Comparison of ENCODE assay signal across 10 mouse cellular contexts in the genomic region with DNA sequence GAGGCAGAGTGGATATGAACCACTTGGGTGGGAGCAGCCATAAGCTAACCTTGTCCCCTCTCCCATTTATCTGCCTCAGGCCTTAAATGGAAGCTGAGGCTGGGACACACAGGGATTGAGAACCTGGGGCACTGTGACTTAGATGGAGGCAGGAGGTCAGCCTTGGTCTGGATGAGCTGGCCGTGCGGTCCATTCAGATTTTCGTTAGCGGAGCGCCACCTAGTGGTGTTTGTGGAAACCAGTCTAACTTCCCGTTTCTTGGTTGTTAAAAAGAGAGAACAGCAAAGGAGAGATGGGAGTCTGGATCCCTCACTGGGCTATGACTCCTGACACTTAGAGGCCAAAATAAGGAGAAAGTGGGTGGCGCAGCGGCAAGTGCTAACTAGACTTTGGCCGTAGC. TPM values are rescaled to one million over a fixed set of nuclear protein-coding genes. Genes with fewer than 3 reads are reported as not detected.
A peak's percentile ranks its signal among the peaks of the same experiment; 100 is the strongest.
DNase-seq lines count a peak whose midpoint lies in the region; ATAC-seq and TF ChIP-seq lines count a peak whose summit lies in the region.
"Had no signal": no experiment of that assay in that cellular context is flagged by ENCODE, and none has a peak within 500 bp of the region (broad histone marks: within the 10 kb centered on the region; RNA-seq: fewer than 3 reads in every experiment).

No protein-coding gene starts in this region.

- H3K27me3 ChIP-seq in heart, embryonic 12.5 days (replicated peaks) = peaks cover 28% of the 10 kb centered on the region; the same call in 1 of the 2 replicates
- peaks cover 12% of the 10 kb centered on the region; the same call in 1 of the 2 replicates for H3K27me3 ChIP-seq in embryonic facial prominence, embryonic 14.5 days (replicated peaks; ENCODE audit: control insufficient read depth, insufficient read depth, low read length)
- H3K27me3 ChIP-seq in stomach, postnatal 0 days (ENCODE audit: control insufficient read depth, insufficient read depth, low read length) = no peaks in the 10 kb centered on the region
- H3K27me3 ChIP-seq: stomach, embryonic 15.5 days had no signal

- WGBS in heart, embryonic 12.5 days = 4% methylated on average over 9 of the region's 9 CpGs
- 8% methylated on average over 9 of the region's 9 CpGs for whole genome bisulfite sequencing in embryonic facial prominence, embryonic 14.5 days
- WGBS in stomach, postnatal 0 days = 5% methylated on average over 9 of the region's 9 CpGs

- ATAC-seq in heart, embryonic 12.5 days (ENCODE audit: insufficient number of reproducible peaks, low FRiP score) = no peak
- ATAC-seq in embryonic facial prominence, embryonic 14.5 days (ENCODE audit: low read depth) = no peak
- peak; percentile 76 for ATAC-seq in monocyte, adult 5-6 weeks (replicated peaks; ENCODE audit: insufficient number of reproducible peaks, low FRiP score, low TSS enrichment, poor library complexity, severe bottlenecking)
- ATAC-seq in stomach, postnatal 0 days (ENCODE audit: low FRiP score, low TSS enrichment) = 0 out of 2 replicates have a peak, but pooled peaks have one; percentile 42

- TF ChIP-seq CTCF in stomach, postnatal 0 days (IDR thresholded peaks at IDR 0.05; ENCODE audit: low read depth) = peak; percentile 92

- intact Hi-C loops in left cerebral cortex, postnatal 14 days (cut with DNase I) = loop anchor here (1.0 to 5.0 kb wide), 2 partner anchors 97 to 382 kb away; a partner anchor contains a TSS

- H3K9me3 ChIP-seq in heart, embryonic 12.5 days (replicated peaks) = no peaks in the 10 kb centered on the region
- no peaks in the 10 kb centered on the region for H3K9me3 ChIP-seq in embryonic facial prominence, embryonic 14.5 days (ENCODE audit: control insufficient read depth, low read length)
- no peaks in the 10 kb centered on the region for H3K9me3 ChIP-seq in stomach, postnatal 0 days (ENCODE audit: control insufficient read depth, low read length)
- H3K9me3 ChIP-seq: embryonic facial prominence, embryonic 12.5 days; stomach, embryonic 15.5 days had no signal

- DNase-seq in heart, adult 11 months = peak; percentile 92
- DNase-seq in adrenal gland, postnatal 36 days = peak; percentile 86 to 87
- peak; percentile 78 for DNase-seq in embryonic facial prominence, embryonic 14.5 days (ENCODE audit: low spot score)
- peak; percentile 79 for DNase-seq in hindlimb bud, embryonic 11.5 days (ENCODE audit: extremely low spot score, low read depth, low spot score)
- DNase-seq in left cerebral cortex, postnatal 14 days (ENCODE audit: low spot score in 2 of 2) = peak; percentile 31 to 75
- peak; percentile 79 for DNase-seq in stomach, postnatal 0 days (ENCODE audit: low spot score)

- 0 out of 2 replicates have a peak, but pooled peaks cover under 1% of the 10 kb centered on the region for H3K4me1 ChIP-seq in heart, embryonic 12.5 days (replicated peaks)
- H3K4me1 ChIP-seq in embryonic facial prominence, embryonic 14.5 days (ENCODE audit: control insufficient read depth, insufficient read depth, low read length) = no peaks in the 10 kb centered on the region
- H3K4me1 ChIP-seq in stomach, postnatal 0 days (replicated peaks; ENCODE audit: control insufficient read depth, insufficient read depth) = no peaks in the 10 kb centered on the region
- H3K4me1 ChIP-seq: embryonic facial prominence, embryonic 12.5 days; stomach, embryonic 15.5 days had no signal

- no peaks in the 10 kb centered on the region for H3K36me3 ChIP-seq in heart, embryonic 12.5 days
- no peaks in the 10 kb centered on the region for H3K36me3 ChIP-seq in embryonic facial prominence, embryonic 14.5 days (ENCODE audit: control insufficient read depth, insufficient read depth, low read length)
- no peaks in the 10 kb centered on the region for H3K36me3 ChIP-seq in stomach, postnatal 0 days (ENCODE audit: control insufficient read depth, insufficient read depth, low read length)
- H3K36me3 ChIP-seq: embryonic facial prominence, embryonic 12.5 days; stomach, embryonic 15.5 days had no signal

- no peak overlapping the region for H3K4me2 ChIP-seq in heart, embryonic 12.5 days
- H3K4me2 ChIP-seq in embryonic facial prominence, embryonic 14.5 days (ENCODE audit: low read depth, low read length) = no peak overlapping the region
- H3K4me2 ChIP-seq in stomach, postnatal 0 days (replicated peaks; ENCODE audit: low read depth) = no peak overlapping the region
- H3K4me2 ChIP-seq: embryonic facial prominence, embryonic 12.5 days; stomach, embryonic 15.5 days had no signal

- TF ChIP-seq EP300 in stomach, postnatal 0 days (optimal IDR thresholded peaks at IDR 0.05) = no peak

- no peak overlapping the region for H3K4me3 ChIP-seq in heart, embryonic 12.5 days
- H3K4me3 ChIP-seq in embryonic facial prominence, embryonic 14.5 days (ENCODE audit: low read depth, low read length) = no peak overlapping the region
- H3K4me3 ChIP-seq in stomach, postnatal 0 days (ENCODE audit: low read depth, low read length) = no peak overlapping the region
- H3K4me3 ChIP-seq: embryonic facial prominence, embryonic 12.5 days; stomach, embryonic 15.5 days had no signal

- no peak overlapping the region for H3K9ac ChIP-seq in heart, embryonic 12.5 days
- H3K9ac ChIP-seq in embryonic facial prominence, embryonic 14.5 days (ENCODE audit: low read depth, low read length) = no peak overlapping the region
- H3K9ac ChIP-seq in stomach, postnatal 0 days (ENCODE audit: low read length) = no peak overlapping the region
- H3K9ac ChIP-seq: embryonic facial prominence, embryonic 12.5 days; stomach, embryonic 15.5 days had no signal

- H3K27ac ChIP-seq in heart, embryonic 12.5 days (ENCODE audit: poor library complexity, severe bottlenecking) = no peak overlapping the region
- H3K27ac ChIP-seq in embryonic facial prominence, embryonic 14.5 days (replicated peaks; ENCODE audit: low read depth, low read length) = no peak overlapping the region
- no peak overlapping the region for H3K27ac ChIP-seq in stomach, postnatal 0 days (replicated peaks)
- H3K27ac ChIP-seq: embryonic facial prominence, embryonic 12.5 days; stomach, embryonic 15.5 days had no signal

RNA-seq across cellular contexts. Expression of a gene that starts 28.4 kb away (rescaled TPM):
- polyA plus RNA-seq in heart, embryonic 12.5 days (2016; fragmentation: Nextera tagmentation; extraction: Ambion mirVana) = not detected in 2 replicates
- not detected for total RNA-seq in adrenal gland, postnatal 36 days (2021)
- not detected in 2 replicates for polyA plus RNA-seq in embryonic facial prominence, embryonic 14.5 days (2014; fragmentation: Nextera tagmentation; extraction: Ambion mirVana)
- total RNA-seq in left cerebral cortex, postnatal 14 days (2021) = not detected
- not detected in 3 replicates for total RNA-seq in monocyte, adult 5-6 weeks (2017)
- not detected in 2 replicates for polyA plus RNA-seq in stomach, postnatal 0 days (2015; fragmentation: Nextera tagmentation; extraction: Ambion mirVana)
- polyA plus RNA-seq: embryonic facial prominence, embryonic 12.5 days had no signal

Comparison
In these comparisons a context has a peak if more than half of its experiments do, and no peak if none do; other contexts are left out.
1. ATAC-seq: peak in monocyte, adult 5-6 weeks (single experiment) and stomach, postnatal 0 days (single experiment); none in heart, embryonic 12.5 days (single experiment) and embryonic facial prominence, embryonic 14.5 days (single experiment).
2. Peak in every context shown above with its lines, with median percentiles within 50 percentile points of each other: DNase-seq.